Mouse (Mus musculus) heart, embryonic 15.5 days (tissue): ENCODE data around the gene Wdr20. TPM values are rescaled to one million over a fixed set of nuclear protein-coding genes. Genes with fewer than 3 reads are reported as not detected.
A peak's percentile ranks its signal among the peaks of the same experiment; 100 is the strongest.
"Not testable (repeated sequence)": the region's sequence is repeated elsewhere in the genome, so short reads cannot be mapped to it uniquely, and the experiment has no call there.

ENCODE experiments used
- ATAC-seq: fragments of 200-750 bp; cut with Nextera tagmentation; replicated peaks from 2 replicates; pipeline ENCODE4 v1.8.0; 2017; ENCODE audit warnings: low read depth, moderate TSS enrichment; ENCODE audit not compliant: insufficient number of reproducible peaks, insufficient read depth, low FRiP score
- H3K27ac ChIP-seq: fragments of 300-500 bp; sonication (generic); 2 replicates; pipeline ENCODE4 v1.5.1; 2015; ENCODE audit warnings: mild to moderate bottlenecking, inconsistent platforms
- H3K27me3 ChIP-seq: fragments of 300-500 bp; sonication (generic); 2 replicates; pipeline ENCODE4 v1.6.1; 2015; ENCODE audit warnings: inconsistent platforms
- H3K36me3 ChIP-seq: fragments of 300-500 bp; sonication (generic); 2 replicates; pipeline ENCODE4 v1.6.1; 2015; ENCODE audit warnings: mild to moderate bottlenecking, inconsistent platforms
- H3K4me1 ChIP-seq: fragments of 300-500 bp; sonication (generic); replicated peaks from 2 replicates; pipeline ENCODE4 v1.6.1; 2015; ENCODE audit warnings: inconsistent platforms
- H3K4me2 ChIP-seq: fragments of 300-500 bp; sonication (generic); 2 replicates; pipeline ENCODE4 v1.6.1; 2015; ENCODE audit warnings: inconsistent platforms, mild to moderate bottlenecking, moderate library complexity
- H3K4me3 ChIP-seq: fragments of 300-500 bp; sonication (generic); 2 replicates; pipeline ENCODE4 v1.5.1; 2015; ENCODE audit warnings: mild to moderate bottlenecking, inconsistent platforms
- H3K9ac ChIP-seq: fragments of 300-500 bp; sonication (generic); 2 replicates; pipeline ENCODE4 v1.6.1; 2015; ENCODE audit warnings: mild to moderate bottlenecking, inconsistent platforms
- H3K9me3 ChIP-seq: fragments of 300-500 bp; sonication (generic); replicated peaks from 2 replicates; pipeline ENCODE4 v1.6.1; 2016; ENCODE audit warnings: inconsistent platforms
- WGBS: fragments of 180-500 bp; shearing (Covaris S2); methylation state at CpG from one replicate; pipeline ENCODE4 v1.1.7; 2015; ENCODE audit warnings: mixed read lengths; 5-methylcytosine and 5-hydroxymethylcytosine counted together
- polyA plus RNA-seq: library from polyadenylated mRNA; unstranded; fragments of >200 nt; fragmentation: Nextera tagmentation; extraction: Ambion mirVana; gene quantifications from 2 replicates; pipeline ENCODE4 v1.2.1, GENCODE M21; 2015

Gene Wdr20
- polyA plus RNA-seq, 1 experiment from 2014 or later, result 14.7 TPM

GRCm38 (mm10) chr12:110714215-110714614 is 23.5 kb upstream of the Wdr20 start:
- ATAC-seq, result no peak
- no peak overlapping the region for H3K9ac ChIP-seq
- H3K27me3 ChIP-seq, result peaks cover 1% of the 10 kb centered on the region
- no peaks in the 10 kb centered on the region for H3K36me3 ChIP-seq
- H3K4me3 ChIP-seq, result no peak overlapping the region
- no peak overlapping the region for H3K4me2 ChIP-seq
- no peaks in the 10 kb centered on the region for H3K9me3 ChIP-seq
- no peaks in the 10 kb centered on the region for H3K4me1 ChIP-seq
- no peak overlapping the region for H3K27ac ChIP-seq
- WGBS, result 79% methylated on average over 6 of the region's 6 CpGs

- Histone ChIP-seq H3K9ac (no peak overlapping the region), H3K27me3 (peaks cover 11% of the 10 kb centered on the region), H3K4me2 (no peak overlapping the region), H3K27ac (no peak overlapping the region), H3K9me3 (no peaks in the 10 kb centered on the region), H3K4me1 (no peaks in the 10 kb centered on the region), H3K36me3 (no peaks in the 10 kb centered on the region), H3K4me3 (no peak overlapping the region)
- ATAC-seq, result no peak
- WGBS, result 21% methylated on average over 5 of the region's 5 CpGs
These were observed 21.7 kb upstream of the Wdr20 start for GRCm38 (mm10) chr12:110716004-110716403.

- Histone ChIP-seq H3K27me3 (0 out of 2 replicates have a peak, but pooled peaks cover 6% of the 10 kb centered on the region), H3K4me1 (no peaks in the 10 kb centered on the region), H3K9ac (no peak overlapping the region), H3K4me3 (no peak overlapping the region), H3K4me2 (no peak overlapping the region), H3K36me3 (no peaks in the 10 kb centered on the region), H3K27ac (no peak overlapping the region), H3K9me3 (no peaks in the 10 kb centered on the region)
- WGBS, result 81% methylated on average over 5 of the region's 5 CpGs
- ATAC-seq, result no peak
These were observed 12.7 kb upstream of the Wdr20 start for GRCm38 (mm10) chr12:110725051-110725450.

- H3K4me3 ChIP-seq, result no peak overlapping the region
- no peak overlapping the region for H3K27ac ChIP-seq
- H3K9me3 ChIP-seq, result no peaks in the 10 kb centered on the region
- 83% methylated on average over 5 of the region's 5 CpGs for WGBS
- 0 out of 2 replicates have a peak, but pooled peaks cover 1% of the 10 kb centered on the region for H3K27me3 ChIP-seq
- H3K4me1 ChIP-seq, result no peaks in the 10 kb centered on the region
- no peaks in the 10 kb centered on the region for H3K36me3 ChIP-seq
- no peak for ATAC-seq
- H3K4me2 ChIP-seq, result no peak overlapping the region
- no peak overlapping the region for H3K9ac ChIP-seq
These were observed 12.3 kb upstream of the Wdr20 start for GRCm38 (mm10) chr12:110725489-110725888.

- no peak for ATAC-seq
- H3K27me3 ChIP-seq, result no peaks in the 10 kb centered on the region
These were observed 11.3 kb upstream of the Wdr20 start for GRCm38 (mm10) chr12:110726428-110726827.

GRCm38 (mm10) chr12:110733254-110733653 is 4.5 kb upstream of the Wdr20 start:
- not testable (repeated sequence) for H3K4me1 ChIP-seq, H3K4me3 ChIP-seq, H3K36me3 ChIP-seq, H3K27me3 ChIP-seq, H3K4me2 ChIP-seq, ATAC-seq, H3K9me3 ChIP-seq, H3K27ac ChIP-seq, H3K9ac ChIP-seq
- WGBS, result 95% methylated on average over 3 of the region's 3 CpGs

More at GRCm38 (mm10) chr12:110726428-110726827, 11.3 kb upstream of the Wdr20 start:
- Histone ChIP-seq H3K9ac (no peak overlapping the region), H3K4me3 (no peak overlapping the region), H3K27ac (no peak overlapping the region), H3K36me3 (no peaks in the 10 kb centered on the region), H3K4me2 (no peak overlapping the region), H3K9me3 (no peaks in the 10 kb centered on the region), H3K4me1 (no peaks in the 10 kb centered on the region)
- WGBS, result 45% methylated on average over 1 of the region's 1 CpGs

- Histone ChIP-seq H3K9me3 (no peaks in the 10 kb centered on the region), H3K4me2 (peak overlapping the region; percentile 77), H3K4me1 (peaks cover 19% of the 10 kb centered on the region), H3K27ac (no peak overlapping the region), H3K4me3 (peak overlapping the region; percentile 89), H3K36me3 (no peaks in the 10 kb centered on the region), H3K9ac (peak overlapping the region; percentile 67; the same call in 1 of the 2 replicates), H3K27me3 (0 out of 2 replicates have a peak, but pooled peaks cover 6% of the 10 kb centered on the region)
- 12% methylated on average over 4 of the region's 4 CpGs for WGBS
- no peak for ATAC-seq
These were observed 1.1 kb upstream of the Wdr20 start for GRCm38 (mm10) chr12:110736641-110737040.

GRCm38 (mm10) chr12:110738158-110738921 is 596 bp downstream of the Wdr20 start:
- ATAC-seq, result peak; percentile 1
- Histone ChIP-seq H3K9me3 (no peaks in the 10 kb centered on the region), H3K4me1 (peaks cover 19% of the 10 kb centered on the region), H3K27me3 (0 out of 2 replicates have a peak, but pooled peaks cover 6% of the 10 kb centered on the region), H3K27ac (peak overlapping the region; percentile 75), H3K4me2 (peak overlapping the region; percentile 86), H3K4me3 (peak overlapping the region; percentile 89), H3K9ac (peak overlapping the region; percentile 92), H3K36me3 (no peaks in the 10 kb centered on the region)
- under 1% methylated on average over 71 of the region's 72 CpGs for WGBS

- H3K9ac ChIP-seq, result no peak overlapping the region
- WGBS, result 67% methylated on average over 10 of the region's 10 CpGs
These were observed 13.2 kb downstream of the Wdr20 start for GRCm38 (mm10) chr12:110750770-110751439.

GRCm38 (mm10) chr12:110752703-110753102 is 15.0 kb downstream of the Wdr20 start:
- H3K9me3 ChIP-seq, result no peaks in the 10 kb centered on the region

More at GRCm38 (mm10) chr12:110750770-110751439, 13.2 kb downstream of the Wdr20 start:
- Histone ChIP-seq H3K9me3 (no peaks in the 10 kb centered on the region), H3K4me2 (no peak overlapping the region), H3K4me3 (no peak overlapping the region), H3K27ac (no peak overlapping the region), H3K36me3 (peaks cover 7% of the 10 kb centered on the region; the same call in 1 of the 2 replicates), H3K27me3 (no peaks in the 10 kb centered on the region), H3K4me1 (0 out of 2 replicates have a peak, but pooled peaks cover 2% of the 10 kb centered on the region)
- ATAC-seq, result no peak

GRCm38 (mm10) chr12:110753976-110754375 is 16.2 kb downstream of the Wdr20 start:
- no peak for ATAC-seq
- no peaks in the 10 kb centered on the region for H3K27me3 ChIP-seq
- peaks cover 9% of the 10 kb centered on the region for H3K4me1 ChIP-seq
- H3K36me3 ChIP-seq, result peaks cover 7% of the 10 kb centered on the region; the same call in 1 of the 2 replicates
- H3K4me2 ChIP-seq, result no peak overlapping the region
- H3K9ac ChIP-seq, result no peak overlapping the region
- H3K4me3 ChIP-seq, result no peak overlapping the region
- no peak overlapping the region for H3K27ac ChIP-seq
- 95% methylated on average over 4 of the region's 4 CpGs for WGBS
- no peaks in the 10 kb centered on the region for H3K9me3 ChIP-seq

More at GRCm38 (mm10) chr12:110752703-110753102, 15.0 kb downstream of the Wdr20 start:
- Histone ChIP-seq H3K36me3 (peaks cover 7% of the 10 kb centered on the region; the same call in 1 of the 2 replicates), H3K4me1 (peaks cover 9% of the 10 kb centered on the region), H3K9ac (no peak overlapping the region), H3K4me3 (no peak overlapping the region), H3K27me3 (no peaks in the 10 kb centered on the region), H3K4me2 (no peak overlapping the region), H3K27ac (no peak overlapping the region)
- ATAC-seq, result no peak
